Mouse (Mus musculus) MEL (cell line): ENCODE data around the gene Nrxn2.

Source experiments
- BHLHE40 ChIP-seq: IDR thresholded peaks from 2 replicates; pipeline ENCODE4 v1.6.1; 2012; ENCODE audit warnings: low read depth, mild to moderate bottlenecking, inconsistent platforms, low read length, improper control_type of control experiment, borderline replicate concordance
- CHD1 ChIP-seq: IDR thresholded peaks from 2 replicates; pipeline ENCODE4 v1.6.1; 2012; ENCODE audit warnings: low read depth, mild to moderate bottlenecking, inconsistent platforms, low read length, improper control_type of control experiment
- CTCF ChIP-seq, 3 experiments: IDR thresholded peaks in 2 of 3; conservative IDR thresholded peaks in 1 of 3; 2 replicates each; pipeline ENCODE4 v1.5.1; 2011 to 2012; ENCODE audit warnings: low read length in 3 of 3, low read depth in 2 of 3, mild to moderate bottlenecking in 2 of 3, improper control_type of control experiment in 1 of 3, inconsistent platforms in 1 of 3, mixed read lengths in 1 of 3, moderate library complexity in 1 of 3; ENCODE audit not compliant: control insufficient read depth in 1 of 3, insufficient read depth in 1 of 3, poor library complexity in 1 of 3, severe bottlenecking in 1 of 3
- EP300 ChIP-seq, 2 experiments: IDR thresholded peaks; 2 replicates each; pipeline ENCODE4 v1.6.1; 2011; ENCODE audit warnings: improper control_type of control experiment in 2 of 2, low read length in 2 of 2, low read depth in 1 of 2, mild to moderate bottlenecking in 1 of 2
- GABPA ChIP-seq: IDR thresholded peaks from 2 replicates; pipeline ENCODE4 v1.6.1; 2012; ENCODE audit warnings: low read depth, mild to moderate bottlenecking, inconsistent platforms, low read length, improper control_type of control experiment, moderate library complexity
- MAFK ChIP-seq: IDR thresholded peaks from 2 replicates; pipeline ENCODE4 v1.6.1; 2011; ENCODE audit warnings: low read depth, mild to moderate bottlenecking, low read length, improper control_type of control experiment, borderline replicate concordance
- MYC ChIP-seq: IDR thresholded peaks from 2 replicates; pipeline ENCODE4 v1.6.1; 2011; ENCODE audit warnings: low read depth, mild to moderate bottlenecking, low read length, improper control_type of control experiment, moderate library complexity
- POLR2A ChIP-seq, 2 experiments: IDR thresholded peaks; 2 replicates each; pipeline ENCODE4 v1.6.1; 2011 to 2012; ENCODE audit warnings: low read length in 2 of 2, mild to moderate bottlenecking in 2 of 2, control low read depth in 1 of 2, improper control_type of control experiment in 1 of 2, low read depth in 1 of 2, moderate library complexity in 1 of 2; ENCODE audit not compliant: control insufficient read depth in 1 of 2, insufficient read depth in 1 of 2, poor library complexity in 1 of 2
- POLR2AphosphoS2 ChIP-seq: IDR thresholded peaks from 2 replicates; pipeline ENCODE4 v1.6.1; 2011; ENCODE audit warnings: low read length, improper control_type of control experiment
- TCF12 ChIP-seq: IDR thresholded peaks from 2 replicates; pipeline ENCODE4 v1.6.1; 2014; ENCODE audit warnings: low read depth, mild to moderate bottlenecking, inconsistent platforms, low read length, improper control_type of control experiment, moderate library complexity
- USF1 ChIP-seq: IDR thresholded peaks from 2 replicates; pipeline ENCODE4 v1.6.1; 2014; ENCODE audit warnings: low read depth, mild to moderate bottlenecking, inconsistent platforms, low read length, improper control_type of control experiment, moderate library complexity
- ZC3H11A ChIP-seq: IDR thresholded peaks from 2 replicates; pipeline ENCODE4 v1.6.1; 2012; ENCODE audit warnings: low read depth, mild to moderate bottlenecking, inconsistent platforms, low read length, improper control_type of control experiment
- ZNF384 ChIP-seq: IDR thresholded peaks from 2 replicates; pipeline ENCODE4 v1.6.1; 2012; ENCODE audit warnings: low read depth, mild to moderate bottlenecking, inconsistent platforms, low read length, improper control_type of control experiment

- TF ChIP-seq MYC (no peak), EP300 (IDR thresholded peaks at IDR 0.05; ENCODE audit: low read depth in 1 of 2, low read length in 2 of 2) (no peak), TCF12 (no peak), POLR2A (IDR thresholded peaks at IDR 0.05; ENCODE audit: control insufficient read depth in 1 of 2, insufficient read depth in 1 of 2, low read depth in 1 of 2, low read length in 2 of 2, poor library complexity in 1 of 2) (no peak), CTCF (IDR thresholded peaks at IDR 0.05 in 2 of 3, conservative IDR thresholded peaks at IDR 0.05 in 1 of 3; ENCODE audit: control insufficient read depth in 1 of 3, insufficient read depth in 1 of 3, low read depth in 2 of 3, low read length in 3 of 3, poor library complexity in 1 of 3, severe bottlenecking in 1 of 3) (no peak), USF1 (no peak), ZC3H11A (no peak), CHD1 (no peak), BHLHE40 (no peak), MAFK (no peak), GABPA (no peak), POLR2AphosphoS2 (no peak), ZNF384 (no peak)
Measured at GRCm38 (mm10) chr19:6536696-6537095, 118.2 kb downstream of the Nrxn2 start.
